Comparison of ENCODE assay signal across 19 mouse cellular contexts in genomic region chr9:119801460-119801859, GRCm38 (mm10). TPM values are rescaled to one million over a fixed set of nuclear protein-coding genes. Genes with fewer than 3 reads are reported as not detected.
DNase-seq lines count a peak whose midpoint lies in the region; ATAC-seq and TF ChIP-seq lines count a peak whose summit lies in the region.
"Had no signal": no experiment of that assay in that cellular context is flagged by ENCODE, and none has a peak within 500 bp of the region (broad histone marks: within the 10 kb centered on the region; RNA-seq: fewer than 3 reads in every experiment).

No protein-coding gene starts in this region.

- no peak for DNase-seq in forebrain, postnatal 0 days
- DNase-seq in midbrain, embryonic 10.5 days (ENCODE audit: low spot score), result no peak
- no peak for DNase-seq in midbrain, postnatal 0 days (ENCODE audit: low spot score)
- DNase-seq in naive thymus-derived CD4-positive, alpha-beta T cell, adult 2 months (ENCODE audit: low read depth), result peak; percentile 13
- no peak for DNase-seq in gastrocnemius, postnatal 14 days
- DNase-seq: adrenal gland, postnatal 10 days; cerebellum, adult 11 months; cerebellum, postnatal 36 days; kidney, adult 9 months; left cerebral cortex, postnatal 4 days; lung, embryonic 14.5 days; lung, postnatal 4 days had no signal

- peaks cover 37% of the 10 kb centered on the region for H3K4me1 ChIP-seq in forebrain, embryonic 12.5 days
- peaks cover 17% of the 10 kb centered on the region for H3K4me1 ChIP-seq in forebrain, postnatal 0 days (ENCODE audit: insufficient read depth)
- peaks cover 42% of the 10 kb centered on the region for H3K4me1 ChIP-seq in midbrain, embryonic 10.5 days
- peaks cover 9% of the 10 kb centered on the region for H3K4me1 ChIP-seq in midbrain, postnatal 0 days (ENCODE audit: insufficient read depth, low read length)

- H3K36me3 ChIP-seq in forebrain, embryonic 12.5 days (replicated peaks), result no peaks in the 10 kb centered on the region
- H3K36me3 ChIP-seq in forebrain, postnatal 0 days (ENCODE audit: insufficient read depth), result no peaks in the 10 kb centered on the region
- no peaks in the 10 kb centered on the region for H3K36me3 ChIP-seq in midbrain, embryonic 10.5 days
- no peaks in the 10 kb centered on the region for H3K36me3 ChIP-seq in midbrain, postnatal 0 days (ENCODE audit: insufficient read depth, low read length)
- H3K36me3 ChIP-seq: heart, embryonic 15.5 days; neural tube, embryonic 12.5 days had no signal

- no peaks in the 10 kb centered on the region for H3K27me3 ChIP-seq in forebrain, embryonic 12.5 days
- no peaks in the 10 kb centered on the region for H3K27me3 ChIP-seq in forebrain, postnatal 0 days (ENCODE audit: insufficient read depth, low read length)
- H3K27me3 ChIP-seq in midbrain, embryonic 10.5 days (ENCODE audit: low read depth, poor library complexity, severe bottlenecking), result peaks cover 25% of the 10 kb centered on the region
- H3K27me3 ChIP-seq in midbrain, postnatal 0 days (ENCODE audit: insufficient read depth, low read length), result no peaks in the 10 kb centered on the region
- H3K27me3 ChIP-seq: heart, embryonic 15.5 days; neural tube, embryonic 12.5 days had no signal

- TF ChIP-seq CTCF in forebrain, postnatal 0 days (IDR thresholded peaks at IDR 0.05; ENCODE audit: low read depth), result no peak
- no peak for TF ChIP-seq CTCF in midbrain, postnatal 0 days (IDR thresholded peaks at IDR 0.05)

- H3K9ac ChIP-seq in forebrain, embryonic 12.5 days, result no peak overlapping the region
- H3K9ac ChIP-seq in forebrain, postnatal 0 days, result no peak overlapping the region
- no peak overlapping the region for H3K9ac ChIP-seq in midbrain, postnatal 0 days (replicated peaks; ENCODE audit: low read length, poor library complexity, severe bottlenecking)
- H3K9ac ChIP-seq: heart, embryonic 15.5 days; lung, embryonic 14.5 days; neural tube, embryonic 12.5 days had no signal

- no peak overlapping the region for H3K4me2 ChIP-seq in forebrain, embryonic 12.5 days
- no peak overlapping the region for H3K4me2 ChIP-seq in forebrain, postnatal 0 days (ENCODE audit: low read depth)
- no peak overlapping the region for H3K4me2 ChIP-seq in midbrain, postnatal 0 days (ENCODE audit: low read depth, low read length, poor library complexity, severe bottlenecking)
- H3K4me2 ChIP-seq: heart, embryonic 15.5 days; liver, embryonic 11.5 days; lung, embryonic 14.5 days; neural tube, embryonic 12.5 days had no signal

- 79% methylated on average over 6 of the region's 6 CpGs for WGBS in forebrain, embryonic 12.5 days
- 78% methylated on average over 6 of the region's 6 CpGs for WGBS in forebrain, postnatal 0 days
- 76% methylated on average over 6 of the region's 6 CpGs for WGBS in midbrain, embryonic 10.5 days
- 80% methylated on average over 6 of the region's 6 CpGs for WGBS in midbrain, postnatal 0 days

- H3K4me3 ChIP-seq in forebrain, embryonic 12.5 days (replicated peaks), result no peak overlapping the region
- H3K4me3 ChIP-seq in forebrain, postnatal 0 days (ENCODE audit: low read depth, low read length), result no peak overlapping the region
- H3K4me3 ChIP-seq in midbrain, embryonic 10.5 days, result no peak overlapping the region
- H3K4me3 ChIP-seq in midbrain, postnatal 0 days (ENCODE audit: low read depth, low read length), result no peak overlapping the region
- H3K4me3 ChIP-seq: heart, embryonic 15.5 days; layer of hippocampus, adult 2 months; neural tube, embryonic 12.5 days had no signal

- ATAC-seq in forebrain, embryonic 12.5 days (ENCODE audit: low FRiP score), result no peak
- ATAC-seq in forebrain, postnatal 0 days, result no peak
- ATAC-seq in midbrain, postnatal 0 days (ENCODE audit: low FRiP score), result no peak
- peak; percentile 61 for ATAC-seq in common myeloid progenitor, adult 5-6 weeks (replicated peaks; ENCODE audit: low read depth, poor library complexity, severe bottlenecking)

- peaks cover 5% of the 10 kb centered on the region; the same call in 1 of the 2 replicates for H3K9me3 ChIP-seq in forebrain, embryonic 12.5 days
- no peaks in the 10 kb centered on the region for H3K9me3 ChIP-seq in forebrain, postnatal 0 days (ENCODE audit: low read length)
- H3K9me3 ChIP-seq in midbrain, embryonic 10.5 days (replicated peaks), result no peaks in the 10 kb centered on the region
- no peaks in the 10 kb centered on the region for H3K9me3 ChIP-seq in midbrain, postnatal 0 days (ENCODE audit: low read length)
- H3K9me3 ChIP-seq: heart, embryonic 15.5 days; neural tube, embryonic 12.5 days had no signal

- 0 out of 2 replicates have a peak overlapping the region, but pooled peaks have one; percentile 6 for H3K27ac ChIP-seq in forebrain, embryonic 12.5 days
- H3K27ac ChIP-seq in forebrain, postnatal 0 days (ENCODE audit: low read depth, low read length), result no peak overlapping the region
- H3K27ac ChIP-seq in midbrain, embryonic 10.5 days (replicated peaks), result peak overlapping the region; percentile 50
- no peak overlapping the region for H3K27ac ChIP-seq in midbrain, postnatal 0 days (ENCODE audit: low read depth, low read length)
- H3K27ac ChIP-seq: heart, embryonic 15.5 days; layer of hippocampus, adult 2 months; neural tube, embryonic 12.5 days had no signal

- intact Hi-C loops in gastrocnemius, postnatal 14 days (cut with DNase I; ENCODE audit: low total_unique reads), result no loop called here

RNA-seq across cellular contexts. Expression of gene Scn11a, which starts 23.8 kb away (rescaled TPM):
- 0.87 and 0.88 TPM in 2 replicates for polyA plus RNA-seq in forebrain, embryonic 12.5 days (2016; fragmentation: Nextera tagmentation; extraction: Ambion mirVana)
- 0.46 and 0.57 TPM in 2 replicates for total RNA-seq in forebrain, postnatal 0 days (2014; rRNA removed)
- polyA plus RNA-seq in forebrain, postnatal 0 days (2015; fragmentation: Nextera tagmentation; extraction: Ambion mirVana), result 0.05 and 0.21 TPM in 2 replicates
- 0.21 and 0.36 TPM in 2 replicates for polyA plus RNA-seq in midbrain, embryonic 10.5 days (2016; fragmentation: Nextera tagmentation; extraction: Ambion mirVana)
- 0.47 and 0.60 TPM in 2 replicates for total RNA-seq in midbrain, postnatal 0 days (2014; rRNA removed)
- polyA plus RNA-seq in midbrain, postnatal 0 days (2015; fragmentation: Nextera tagmentation; extraction: Ambion mirVana), result 0.27 and 0.35 TPM in 2 replicates
- total RNA-seq in common myeloid progenitor, adult 5-6 weeks (2017), result not detected in 2 replicates
- not detected for total RNA-seq in gastrocnemius, postnatal 14 days (2021)
- total RNA-seq: granulocyte monocyte progenitor cell, adult 5-6 weeks; layer of hippocampus, adult 2 months had no signal

Comparison
In these comparisons a context has a peak if more than half of its experiments do, and no peak if none do; other contexts are left out.
1. H3K27ac ChIP-seq: peak in forebrain, embryonic 12.5 days (single experiment) and midbrain, embryonic 10.5 days (single experiment); none in forebrain, postnatal 0 days (single experiment) and midbrain, postnatal 0 days (single experiment).